Mouse (Mus musculus) CH12.LX (cell line): ENCODE data around the gene Trub1. TPM values are rescaled to one million over a fixed set of nuclear protein-coding genes. Genes with fewer than 3 reads are reported as not detected.

Experiments
- DNase-seq: peaks from one replicate; pipeline ENCODE4 v3.0.0-alpha.2; 2013; ENCODE audit errors: extremely low read depth
- H3K27ac ChIP-seq: 2 replicates; pipeline ENCODE4 v1.5.1; 2012; ENCODE audit warnings: low read depth, mild to moderate bottlenecking, control low read depth, moderate library complexity; ENCODE audit not compliant: insufficient read depth
- H3K27me3 ChIP-seq: replicated peaks from 2 replicates; pipeline ENCODE3; 2012; ENCODE audit warnings: inconsistent platforms
- H3K36me3 ChIP-seq, 2 experiments: replicated peaks in 1 of 2; 2 replicates each; pipeline versions ENCODE3 to v1.6.1; 2012; ENCODE audit warnings: inconsistent platforms in 1 of 2, low read length in 1 of 2, mild to moderate bottlenecking in 1 of 2, mixed read lengths in 1 of 2, moderate library complexity in 1 of 2; ENCODE audit not compliant: control insufficient read depth in 1 of 2, insufficient read depth in 1 of 2
- H3K4me1 ChIP-seq, 2 experiments: 2 replicates each; pipeline ENCODE4 v1.6.1; 2012; ENCODE audit warnings: inconsistent platforms in 1 of 2, moderate library complexity in 1 of 2; ENCODE audit not compliant: insufficient read depth in 2 of 2, control insufficient read depth in 1 of 2
- H3K4me2 ChIP-seq: 2 replicates; pipeline ENCODE4 v1.6.1; 2012; ENCODE audit warnings: low read depth, mild to moderate bottlenecking, control low read depth; ENCODE audit not compliant: poor library complexity, insufficient read depth, severe bottlenecking
- H3K4me3 ChIP-seq, 3 experiments: fragments of 150-350 bp in 1 of 3; sonication (generic) in 1 of 3; replicated peaks in 1 of 3; 2 replicates each; pipeline versions ENCODE3 to v1.5.1; 2011 to 2012; ENCODE audit warnings: low read depth in 2 of 3, low read length in 2 of 3, mild to moderate bottlenecking in 2 of 3, moderate library complexity in 2 of 3, control low read depth in 1 of 3, improper control_type of control experiment in 1 of 3, inconsistent platforms in 1 of 3, mixed read lengths in 1 of 3; ENCODE audit not compliant: poor library complexity in 1 of 3
- H3K79me2 ChIP-seq: replicated peaks from 2 replicates; pipeline ENCODE4 v1.6.1; 2012; ENCODE audit warnings: mild to moderate bottlenecking, moderate library complexity; ENCODE audit not compliant: control insufficient read depth, poor library complexity, insufficient read depth, severe bottlenecking; ENCODE audit errors: extremely low read depth
- H3K9ac ChIP-seq: 2 replicates; pipeline ENCODE4 v1.6.1; 2012; ENCODE audit warnings: low read depth, mild to moderate bottlenecking, control low read depth, moderate library complexity; ENCODE audit not compliant: insufficient read depth
- H3K9me3 ChIP-seq: replicated peaks from 2 replicates; pipeline ENCODE3; 2012; ENCODE audit warnings: low read length, inconsistent platforms, mixed read lengths
- BHLHE40 ChIP-seq: IDR thresholded peaks from 2 replicates; pipeline ENCODE4 v1.6.1; 2011; ENCODE audit warnings: mild to moderate bottlenecking, low read depth, low read length, improper control_type of control experiment
- ELF1 ChIP-seq: IDR thresholded peaks from 2 replicates; pipeline ENCODE4 v1.6.1; 2014; ENCODE audit warnings: low read depth, mild to moderate bottlenecking, inconsistent platforms, low read length, improper control_type of control experiment
- EP300 ChIP-seq: IDR thresholded peaks from 2 replicates; pipeline ENCODE4 v1.6.1; 2011; ENCODE audit warnings: low read length, improper control_type of control experiment
- GABPA ChIP-seq: IDR thresholded peaks from 2 replicates; pipeline ENCODE4 v1.6.1; 2012; ENCODE audit warnings: low read depth, low read length, improper control_type of control experiment, inconsistent platforms; ENCODE audit not compliant: insufficient replicate concordance
- HCFC1 ChIP-seq: IDR thresholded peaks from 2 replicates; pipeline ENCODE4 v1.6.1; 2012; ENCODE audit warnings: low read depth, mild to moderate bottlenecking, inconsistent platforms, low read length, improper control_type of control experiment
- IRF4 ChIP-seq: IDR thresholded peaks from 2 replicates; pipeline ENCODE4 v1.6.1; 2014; ENCODE audit warnings: low read depth, mild to moderate bottlenecking, inconsistent platforms, low read length, improper control_type of control experiment
- KAT2A ChIP-seq: IDR thresholded peaks from 2 replicates; pipeline ENCODE4 v1.6.1; 2012; ENCODE audit warnings: low read length, improper control_type of control experiment, inconsistent platforms; ENCODE audit not compliant: insufficient replicate concordance
- MAFK ChIP-seq: IDR thresholded peaks from 2 replicates; pipeline ENCODE4 v1.6.1; 2011; ENCODE audit warnings: low read length, improper control_type of control experiment; ENCODE audit not compliant: insufficient replicate concordance
- MAZ ChIP-seq: IDR thresholded peaks from 2 replicates; pipeline ENCODE4 v1.6.1; 2012; ENCODE audit warnings: low read depth, mild to moderate bottlenecking, inconsistent platforms, low read length, improper control_type of control experiment, moderate library complexity
- MXI1 ChIP-seq: IDR thresholded peaks from 2 replicates; pipeline ENCODE4 v1.6.1; 2011; ENCODE audit warnings: mild to moderate bottlenecking, low read depth, low read length, improper control_type of control experiment
- NELFE ChIP-seq: IDR thresholded peaks from 2 replicates; pipeline ENCODE4 v1.6.1; 2011; ENCODE audit warnings: low read depth, low read length, improper control_type of control experiment
- POLR2AphosphoS2 ChIP-seq: IDR thresholded peaks from 2 replicates; pipeline ENCODE4 v1.6.1; 2011; ENCODE audit warnings: low read depth, low read length, improper control_type of control experiment
- RAD21 ChIP-seq: IDR thresholded peaks from 2 replicates; pipeline ENCODE4 v1.6.1; 2011; ENCODE audit warnings: low read depth, mild to moderate bottlenecking, low read length, improper control_type of control experiment, moderate library complexity
- RCOR1 ChIP-seq: conservative IDR thresholded peaks from 2 replicates; pipeline ENCODE4 v1.6.1; 2012; ENCODE audit warnings: low read depth, mild to moderate bottlenecking, inconsistent platforms, low read length, improper control_type of control experiment
- UBTF ChIP-seq: IDR thresholded peaks from 2 replicates; pipeline ENCODE4 v1.6.1; 2012; ENCODE audit warnings: low read depth, mild to moderate bottlenecking, inconsistent platforms, low read length, improper control_type of control experiment, moderate library complexity
- USF1 ChIP-seq: IDR thresholded peaks from 2 replicates; pipeline ENCODE4 v1.6.1; 2014; ENCODE audit warnings: low read depth, mild to moderate bottlenecking, inconsistent platforms, low read length, improper control_type of control experiment
- USF2 ChIP-seq: conservative IDR thresholded peaks from 2 replicates; pipeline ENCODE4 v1.6.1; 2011; ENCODE audit warnings: low read depth, low read length, improper control_type of control experiment
- ZMIZ1 ChIP-seq: IDR thresholded peaks from 2 replicates; pipeline ENCODE4 v1.6.1; 2012; ENCODE audit warnings: low read depth, mild to moderate bottlenecking, inconsistent platforms, low read length, improper control_type of control experiment
- dilution Hi-C: fragments of 300-500 bp; cut with MboI; formaldehyde crosslinking; loops from 2 replicates; pipeline ENCODE4 v1.14.3; 2020; ENCODE audit warnings: low sequenced_read_pairs; ENCODE audit not compliant: extremely low pct_unique_long_range_greater_than_20kb, extremely low pct_ligation_motif_present
- in situ Hi-C: fragments of 300-500 bp; cut with MboI; formaldehyde crosslinking; loops from 3 replicates; pipeline ENCODE4 v1.14.3; 2019; ENCODE audit warnings: low sequenced_read_pairs, low pct_ligation_motif_present, low pct_unique_long_range_greater_than_20kb, mixed read lengths
- polyA plus RNA-seq: library from polyadenylated mRNA; unstranded; fragments of >175 nt; gene quantifications from 2 replicates; pipeline ENCODE4 v1.2.1, GENCODE M21; 2012; ENCODE audit warnings: low read depth; ENCODE audit not compliant: insufficient read length
- total RNA-seq, 2 experiments: library from RNA; depleted of rRNA; stranded (reverse); fragments of 300-350 nt in 1 of 2; fragments of >200 nt in 1 of 2; gene quantifications; 2 replicates each; pipeline ENCODE4 v1.2.3; 2012 to 2014

The Trub1 gene
- total and polyA plus RNA-seq, 3 experiments, result 36.2 to 40.0 (median 36.4) TPM

DNA sequence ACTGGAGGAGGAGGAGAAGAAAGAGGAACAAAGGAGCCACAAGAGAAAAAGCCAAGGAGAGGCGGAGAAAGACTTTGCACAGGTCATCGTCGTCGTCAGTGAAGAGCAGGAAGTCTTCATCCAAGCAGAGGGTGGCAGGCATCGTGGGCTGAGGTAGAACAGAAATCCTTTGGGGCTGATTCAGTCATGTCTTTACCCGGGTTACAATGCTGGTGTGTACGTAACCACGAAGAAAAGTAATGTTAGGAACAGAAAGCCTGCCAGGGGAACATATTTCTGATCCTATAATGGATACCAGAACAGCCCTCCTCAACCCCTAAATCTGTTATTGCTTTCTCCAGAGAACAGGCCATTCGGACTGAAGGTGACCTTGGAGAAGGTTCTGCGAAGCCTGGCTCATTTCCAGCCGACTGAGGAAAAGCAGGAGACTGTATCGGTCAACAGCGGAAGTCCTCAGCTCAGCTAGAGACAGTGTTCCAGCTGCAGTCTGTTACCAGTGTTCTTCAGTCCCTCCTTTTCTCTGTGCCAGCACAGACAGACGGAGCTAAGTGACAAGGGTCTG is 57.1 kb downstream of the Trub1 start:
- peak; percentile 14 for DNase-seq
- Histone ChIP-seq H3K79me2 (no peaks in the 10 kb centered on the region), H3K36me3 (no peaks in the 10 kb centered on the region), H3K9ac (no peak overlapping the region), H3K27ac (no peak overlapping the region), H3K9me3 (no peaks in the 10 kb centered on the region), H3K27me3 (no peaks in the 10 kb centered on the region), H3K4me1 (peaks cover 0 to 21% of the 10 kb centered on the region in 2 experiments; a peak in 3 of 4 replicates), H3K4me3 (no peak overlapping the region), H3K4me2 (no peak overlapping the region)
- TF ChIP-seq HCFC1 (no peak), MAFK (no peak), GABPA (no peak), USF1 (no peak), POLR2AphosphoS2 (no peak), ELF1 (no peak), NELFE (no peak), UBTF (no peak), BHLHE40 (no peak)
- dilution Hi-C loops, result no loop called here
- in situ Hi-C loops, result no loop called here

DNA sequence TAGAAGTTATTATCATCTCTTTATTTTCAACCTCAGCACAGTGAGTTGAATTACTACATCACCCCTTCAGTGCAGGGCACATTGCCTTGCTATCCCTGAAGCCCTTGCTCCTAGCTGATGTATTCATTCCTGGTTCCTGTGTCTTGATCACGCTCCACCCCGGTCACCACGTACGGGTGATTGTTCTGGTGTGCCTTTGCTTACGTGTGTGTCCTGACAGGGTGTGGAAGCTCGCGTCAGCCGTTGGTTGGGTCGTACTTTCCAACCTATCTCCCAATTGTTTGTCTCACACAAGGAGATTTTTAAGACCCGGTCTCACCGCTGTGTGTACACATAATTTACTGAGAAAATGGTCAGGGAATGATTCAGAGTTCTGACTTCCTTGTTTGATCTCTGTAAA is 58.1 kb downstream of the Trub1 start:
- peaks cover 0 to 21% of the 10 kb centered on the region in 2 experiments; a peak in 3 of 4 replicates for H3K4me1 ChIP-seq
- H3K4me3 ChIP-seq, result no peak overlapping the region
- in situ Hi-C loops (no loop called here), dilution Hi-C loops (no loop called here)
- TF ChIP-seq IRF4 (no peak), RAD21 (no peak), EP300 (no peak), MAZ (no peak), USF1 (no peak), MXI1 (no peak), USF2 (no peak), KAT2A (no peak), NELFE (no peak), ZMIZ1 (no peak), RCOR1 (no peak)
- no peaks in the 10 kb centered on the region for H3K79me2 ChIP-seq
- H3K9me3 ChIP-seq, result no peaks in the 10 kb centered on the region
- no peak overlapping the region for H3K4me2 ChIP-seq
- H3K27ac ChIP-seq, result no peak overlapping the region
- H3K27me3 ChIP-seq, result no peaks in the 10 kb centered on the region
- DNase-seq, result no peak
- H3K36me3 ChIP-seq, result no peaks in the 10 kb centered on the region
- no peak overlapping the region for H3K9ac ChIP-seq
